Mouse (Mus musculus): ENCODE results near the gene Hist1h3g. TPM values are rescaled to one million over a fixed set of nuclear protein-coding genes. Genes with fewer than 3 reads are reported as not detected.
A peak's percentile ranks its signal among the peaks of the same experiment; 100 is the strongest.
"Not testable (repeated sequence)": the region's sequence is repeated elsewhere in the genome, so short reads cannot be mapped to it uniquely, and the experiment has no call there.

Gene Hist1h3g
- polyA plus RNA-seq, 1 experiment from 2014 or later, result 1.4 TPM

GRCm38 (mm10) chr13:23530181-23530900 lies 4.9 kb upstream of the Hist1h3g start:
- Histone ChIP-seq H3K4me2 (ENCODE audit: low read length) (peak overlapping the region; percentile 79), H3K4me3 (replicated peaks; ENCODE audit: low read depth, low read length) (peak overlapping the region; percentile 63), H3K36me3 (ENCODE audit: control insufficient read depth, insufficient read depth, low read length) (no peaks in the 10 kb centered on the region), H3K27me3 (ENCODE audit: control insufficient read depth, insufficient read depth, low read length) (no peaks in the 10 kb centered on the region), H3K27ac (replicated peaks; ENCODE audit: low read depth, low read length) (peak overlapping the region; percentile 93), H3K9me3 (ENCODE audit: control insufficient read depth, low read length) (no peaks in the 10 kb centered on the region), H3K9ac (replicated peaks; ENCODE audit: low read length) (peak overlapping the region; percentile 68), H3K4me1 (ENCODE audit: control insufficient read depth, insufficient read depth, low read length) (peaks cover 37% of the 10 kb centered on the region)
- under 1% methylated on average over 20 of the region's 20 CpGs for WGBS
- peak; percentile 5; the same call in 1 of the 2 replicates for ATAC-seq (ENCODE audit: low FRiP score, low TSS enrichment)
- peak; percentile 81 for DNase-seq

- under 1% methylated on average over 59 of the region's 70 CpGs for WGBS
- H3K27me3 ChIP-seq (ENCODE audit: control insufficient read depth, insufficient read depth, low read length), result no peaks in the 10 kb centered on the region
Observed at GRCm38 (mm10) chr13:23530901-23531875, 4.0 kb upstream of the Hist1h3g start, which contains the start of gene Hist1h4h. Gene Hist1h4h (plus strand): TSS chr13:23531050.

GRCm38 (mm10) chr13:23532262-23533075 lies 2.8 kb upstream of the Hist1h3g start:
- Histone ChIP-seq H3K27me3 (ENCODE audit: control insufficient read depth, insufficient read depth, low read length) (no peaks in the 10 kb centered on the region), H3K4me3 (replicated peaks; ENCODE audit: low read depth, low read length) (peak overlapping the region; percentile 63), H3K4me2 (ENCODE audit: low read length) (peak overlapping the region; percentile 79), H3K4me1 (ENCODE audit: control insufficient read depth, insufficient read depth, low read length) (peaks cover 38% of the 10 kb centered on the region), H3K9me3 (ENCODE audit: control insufficient read depth, low read length) (no peaks in the 10 kb centered on the region), H3K9ac (replicated peaks; ENCODE audit: low read length) (peak overlapping the region; percentile 68; the same call in 1 of the 2 replicates), H3K27ac (replicated peaks; ENCODE audit: low read depth, low read length) (peak overlapping the region; percentile 93), H3K36me3 (ENCODE audit: control insufficient read depth, insufficient read depth, low read length) (no peaks in the 10 kb centered on the region)
- WGBS, result 23% methylated on average over 9 of the region's 9 CpGs
- ATAC-seq (ENCODE audit: low FRiP score, low TSS enrichment) (no peak), DNase-seq (no peak)

More at GRCm38 (mm10) chr13:23530901-23531875, 4.0 kb upstream of the Hist1h3g start, which contains the start of gene Hist1h4h:
- peak within 1 kb of the TSS; percentile 93 for H3K27ac ChIP-seq (replicated peaks; ENCODE audit: low read depth, low read length)
- peak; percentile 87 for ATAC-seq (ENCODE audit: low FRiP score, low TSS enrichment)
- no peaks in the 10 kb centered on the region for H3K36me3 ChIP-seq (ENCODE audit: control insufficient read depth, insufficient read depth, low read length)
- H3K4me2 ChIP-seq (ENCODE audit: low read length), result peak within 1 kb of the TSS; percentile 79
- peak; percentile 100 for DNase-seq
- peak within 1 kb of the TSS; percentile 63 for H3K4me3 ChIP-seq (replicated peaks; ENCODE audit: low read depth, low read length)
- no peaks in the 10 kb centered on the region for H3K9me3 ChIP-seq (ENCODE audit: control insufficient read depth, low read length)
- peak within 1 kb of the TSS; percentile 68 for H3K9ac ChIP-seq (replicated peaks; ENCODE audit: low read length)
- peaks cover 37% of the 10 kb centered on the region for H3K4me1 ChIP-seq (ENCODE audit: control insufficient read depth, insufficient read depth, low read length)

- Histone ChIP-seq H3K4me2 (ENCODE audit: low read length) (peak within 1 kb of the TSS; percentile 79), H3K9ac (replicated peaks; ENCODE audit: low read length) (peak within 1 kb of the TSS; percentile 37; the same call in 1 of the 2 replicates), H3K27ac (replicated peaks; ENCODE audit: low read depth, low read length) (peak within 1 kb of the TSS; percentile 78), H3K4me3 (replicated peaks; ENCODE audit: low read depth, low read length) (peak within 1 kb of the TSS; percentile 63), H3K4me1 (ENCODE audit: control insufficient read depth, insufficient read depth, low read length) (peaks cover 38% of the 10 kb centered on the region)
- DNase-seq (peak; percentile 93), ATAC-seq (ENCODE audit: low FRiP score, low TSS enrichment) (peak; percentile 28; the same call in 1 of the 2 replicates)
- not testable (repeated sequence) for H3K36me3 ChIP-seq (ENCODE audit: control insufficient read depth, insufficient read depth, low read length); H3K9me3 ChIP-seq (ENCODE audit: control insufficient read depth, low read length); H3K27me3 ChIP-seq (ENCODE audit: control insufficient read depth, insufficient read depth, low read length)
- under 1% methylated on average over 26 of the region's 53 CpGs for WGBS
Observed at GRCm38 (mm10) chr13:23533560-23534367, 1.5 kb upstream of the Hist1h3g start, which contains the start of gene Hist1h2af. Gene Hist1h2af (plus strand): TSS chr13:23533906.

GRCm38 (mm10) chr13:23534368-23535131 lies 672 bp upstream of the Hist1h3g start:
- H3K4me1 ChIP-seq (ENCODE audit: control insufficient read depth, insufficient read depth, low read length), result peaks cover 37% of the 10 kb centered on the region
- peak overlapping the region; percentile 45 for H3K4me3 ChIP-seq (replicated peaks; ENCODE audit: low read depth, low read length)
- DNase-seq (no peak), ATAC-seq (ENCODE audit: low FRiP score, low TSS enrichment) (no peak)
- H3K9me3 ChIP-seq (ENCODE audit: control insufficient read depth, low read length), result no peaks in the 10 kb centered on the region
- H3K27me3 ChIP-seq (ENCODE audit: control insufficient read depth, insufficient read depth, low read length), result no peaks in the 10 kb centered on the region
- peak overlapping the region; percentile 79 for H3K4me2 ChIP-seq (ENCODE audit: low read length)
- H3K36me3 ChIP-seq (ENCODE audit: control insufficient read depth, insufficient read depth, low read length), result no peaks in the 10 kb centered on the region
- H3K9ac ChIP-seq (replicated peaks; ENCODE audit: low read length), result peak overlapping the region; percentile 24; the same call in 1 of the 2 replicates
- WGBS, result under 1% methylated on average over 15 of the region's 15 CpGs
- H3K27ac ChIP-seq (replicated peaks; ENCODE audit: low read depth, low read length), result peak overlapping the region; percentile 6; the same call in 1 of the 2 replicates

GRCm38 (mm10) chr13:23536076-23536822 lies 1.0 kb downstream of the Hist1h3g start:
- DNase-seq, result no peak
- Histone ChIP-seq H3K27ac (replicated peaks; ENCODE audit: low read depth, low read length) (no peak overlapping the region), H3K4me1 (ENCODE audit: control insufficient read depth, insufficient read depth, low read length) (peaks cover 33% of the 10 kb centered on the region), H3K9ac (replicated peaks; ENCODE audit: low read length) (no peak overlapping the region), H3K4me2 (ENCODE audit: low read length) (peak overlapping the region; percentile 79), H3K9me3 (ENCODE audit: control insufficient read depth, low read length) (no peaks in the 10 kb centered on the region), H3K36me3 (ENCODE audit: control insufficient read depth, insufficient read depth, low read length) (no peaks in the 10 kb centered on the region), H3K27me3 (ENCODE audit: control insufficient read depth, insufficient read depth, low read length) (no peaks in the 10 kb centered on the region), H3K4me3 (replicated peaks; ENCODE audit: low read depth, low read length) (peak overlapping the region; percentile 45)
- WGBS, result 18% methylated on average over 7 of the region's 7 CpGs
- ATAC-seq (ENCODE audit: low FRiP score, low TSS enrichment), result no peak

Measured in midbrain, embryonic 14.5 days (tissue).